Mouse (Mus musculus) heart, postnatal 0 days (tissue): ENCODE measurements at regions not wholly inside any gene's neighbourhood (a gene's known extent, or its start where the extent isn't known, plus 50 kb on each side); places are given as distances from the start of the nearest gene placed in this dataset.

Source experiments
- CTCF ChIP-seq: IDR thresholded peaks from 2 replicates; pipeline ENCODE4 v1.5.1; 2016; ENCODE audit warnings: antibody characterized with exemption, control low read depth, low read depth
- EP300 ChIP-seq: IDR thresholded peaks from 2 replicates; pipeline ENCODE4 v1.6.1; 2016; ENCODE audit warnings: antibody characterized with exemption, low read depth

DNA sequence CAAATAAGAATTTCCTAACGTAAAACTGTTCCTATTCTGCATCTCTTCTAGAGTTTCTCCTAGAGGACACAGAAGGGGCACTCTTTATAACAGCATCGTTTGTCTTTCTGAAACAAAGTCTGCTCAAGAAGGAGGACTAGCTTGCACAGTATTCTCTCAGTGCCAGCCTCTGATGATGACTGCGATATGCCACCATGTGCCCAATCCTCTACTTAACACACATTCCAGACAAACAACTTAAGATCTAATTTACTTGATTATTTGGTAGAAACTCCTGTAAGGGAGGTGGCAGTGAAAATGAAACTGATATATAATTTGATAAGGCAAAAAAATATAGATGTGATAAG is 139.9 kb downstream of the Klf6 start:
- TF ChIP-seq EP300 = no peak
- TF ChIP-seq CTCF = no peak
